Mouse (Mus musculus) inflammation-experienced regulatory T-cells, adult 6 months (primary cell): ENCODE measurements around the gene Veph1. TPM values are rescaled to one million over a fixed set of nuclear protein-coding genes. Genes with fewer than 3 reads are reported as not detected.

Source experiments
- ATAC-seq: one replicate; pipeline ENCODE4 v1.8.0; 2017
- polyA plus RNA-seq, 3 experiments: library from polyadenylated mRNA; unstranded; fragments of 100-300 nt; shearing (Covaris generic); gene quantifications; one replicate each; pipeline ENCODE4 v1.2.1; 2017

The Veph1 gene
- polyA plus RNA-seq, 3 experiments from 2014 or later: not detected

DNA sequence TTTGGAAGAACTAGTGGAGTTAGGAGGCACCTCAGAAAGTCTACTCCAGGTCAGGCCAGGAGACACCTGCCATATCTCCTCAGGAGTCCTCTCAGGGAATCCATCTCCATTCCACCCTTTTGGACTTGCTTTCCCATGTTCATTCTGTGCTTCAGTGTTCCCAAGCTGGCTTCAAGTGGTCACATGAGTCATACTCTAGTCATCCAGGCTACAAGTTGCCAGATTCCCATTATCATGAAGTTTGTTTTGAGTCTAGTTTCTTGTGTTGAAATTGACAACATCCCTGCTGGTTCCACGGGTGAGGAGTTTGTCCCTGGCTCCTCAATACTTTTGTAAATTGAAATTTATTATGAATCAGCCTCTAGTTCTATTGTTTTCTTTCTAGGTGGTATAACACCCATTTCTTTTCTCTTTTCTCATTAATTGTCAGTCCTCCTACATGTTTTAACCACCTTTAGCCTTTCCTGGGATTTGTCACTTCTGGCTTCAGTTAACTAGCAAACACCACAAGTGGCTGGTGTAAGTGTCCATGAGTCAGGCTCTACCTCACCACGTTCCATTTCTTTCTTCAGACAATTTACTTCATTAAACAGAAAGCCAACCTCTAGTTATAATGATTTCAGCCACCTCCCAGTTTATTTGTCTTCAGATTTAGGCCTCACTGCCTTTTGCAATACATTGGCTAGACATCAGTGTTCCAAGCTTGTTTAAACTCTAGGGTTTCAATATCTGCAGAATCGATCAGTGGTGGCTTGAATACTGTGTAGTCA is 288.8 kb downstream of the Veph1 start:
- no peak for ATAC-seq

- ATAC-seq: no peak
Measured at GRCm38 (mm10) chr3:66004989-66005388, 291.6 kb downstream of the Veph1 start.

GRCm38 (mm10) chr3:66004220-66004951 is 292.3 kb downstream of the Veph1 start:
- ATAC-seq: no peak

Other genes with a start within 250 kb of the Veph1 start
- not detected for gene Ptx3, start 76.9 kb downstream of the Veph1 start, polyA plus RNA-seq